Mouse (Mus musculus) ES-CJ7 (cell line): ENCODE results near the gene 9030025P20Rik.
"Not testable (repeated sequence)": the region's sequence is repeated elsewhere in the genome, so short reads cannot be mapped to it uniquely, and the experiment has no call there.

Experiments
- DNase-seq: peaks from one replicate; pipeline ENCODE4 v3.0.0; 2011; ENCODE audit warnings: low read depth, low spot score

9030025P20Rik gene

GRCm38 (mm10) chr17:14990116-14990702 is 11.9 kb downstream of the 9030025P20Rik start:
- DNase-seq, result not testable (repeated sequence)

- not testable (repeated sequence) for DNase-seq
Observed at GRCm38 (mm10) chr17:14992522-14993138, 14.4 kb downstream of the 9030025P20Rik start.

GRCm38 (mm10) chr17:14993139-14993832 is 15.0 kb downstream of the 9030025P20Rik start:
- DNase-seq, result not testable (repeated sequence)

DNA sequence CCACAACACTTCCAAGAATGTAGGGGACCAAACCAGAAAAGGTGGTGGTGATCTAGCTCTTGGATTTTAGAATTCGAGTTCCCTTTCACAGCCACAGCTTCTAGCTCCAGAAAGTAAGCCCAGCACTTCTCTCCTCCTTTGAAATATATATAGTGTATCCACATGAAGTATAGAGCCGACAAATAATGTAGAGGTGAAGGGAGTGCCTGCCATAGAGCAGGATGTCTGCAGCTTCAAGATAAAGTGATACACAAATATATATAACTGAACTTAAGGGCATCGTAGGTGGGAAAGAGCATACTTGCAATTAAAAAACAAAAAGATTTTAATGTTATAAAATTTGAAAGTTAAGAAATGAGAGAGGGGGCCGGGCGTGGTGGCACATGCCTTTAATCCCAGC is 15.9 kb downstream of the 9030025P20Rik start:
- not testable (repeated sequence) for DNase-seq

DNA sequence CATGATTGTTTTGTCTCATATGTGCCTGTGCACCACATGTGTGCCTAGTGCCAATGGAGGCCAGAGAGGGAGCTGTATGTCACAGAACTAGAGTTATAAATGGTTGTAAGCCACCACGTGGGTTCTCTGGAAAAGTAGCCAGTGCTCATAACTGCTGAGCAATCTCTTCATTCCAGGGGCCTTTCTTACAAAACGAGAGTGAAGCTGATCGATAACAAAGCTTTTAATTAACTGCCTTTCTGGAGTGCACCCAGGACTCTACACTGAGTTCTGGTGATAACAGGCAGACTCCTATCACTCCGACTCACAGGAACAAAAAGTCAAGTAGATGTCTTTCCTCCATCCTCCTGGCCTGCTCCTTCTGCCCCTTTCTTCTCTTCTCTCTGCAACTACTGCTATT is 21.8 kb downstream of the 9030025P20Rik start:
- not testable (repeated sequence) for DNase-seq

- DNase-seq, result not testable (repeated sequence)
Observed at GRCm38 (mm10) chr17:15009088-15009487, 30.8 kb downstream of the 9030025P20Rik start.

DNA sequence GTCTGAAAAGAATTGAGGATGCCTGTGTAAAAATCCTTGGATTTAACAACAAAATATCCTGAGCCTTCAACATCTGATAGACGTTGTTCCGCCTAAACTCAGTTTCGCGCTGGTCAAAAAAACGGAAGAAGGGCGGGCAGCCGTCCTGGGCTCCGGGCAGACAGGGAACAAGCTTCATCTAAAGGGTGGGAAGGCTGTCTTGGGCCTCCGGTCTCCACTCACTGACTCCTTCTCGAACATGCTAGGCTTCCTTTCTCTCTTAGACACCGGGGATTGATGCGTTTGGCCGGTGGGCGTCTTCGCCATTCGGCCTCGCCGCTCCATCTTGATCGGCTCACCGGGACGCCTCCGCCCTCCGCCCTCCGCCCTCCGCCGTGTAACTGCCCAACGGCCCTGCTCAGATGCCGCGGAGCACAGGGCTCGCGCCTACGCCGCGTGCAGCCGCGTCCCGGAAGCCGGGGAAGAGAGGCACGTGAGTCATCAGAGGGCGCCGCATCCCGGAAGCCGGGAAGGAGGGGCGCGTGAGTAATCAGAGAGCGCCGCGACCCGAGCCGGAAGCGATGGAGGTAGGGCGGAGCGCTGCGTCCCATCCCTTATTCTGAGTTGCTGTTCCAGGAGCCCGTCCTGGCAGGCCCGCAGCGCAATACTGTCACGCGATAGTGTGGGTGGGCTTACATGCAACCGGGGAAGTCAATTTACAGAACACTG is 31.6 kb downstream of the 9030025P20Rik start, which contains the start of gene Gm3435:
Gene Gm3435 (plus strand): TSS at position 471 of the 708 bp plus-strand sequence.
- DNase-seq, result not testable (repeated sequence)

- not testable (repeated sequence) for DNase-seq
Observed at GRCm38 (mm10) chr17:15021503-15022220, 43.4 kb downstream of the 9030025P20Rik start.

DNA sequence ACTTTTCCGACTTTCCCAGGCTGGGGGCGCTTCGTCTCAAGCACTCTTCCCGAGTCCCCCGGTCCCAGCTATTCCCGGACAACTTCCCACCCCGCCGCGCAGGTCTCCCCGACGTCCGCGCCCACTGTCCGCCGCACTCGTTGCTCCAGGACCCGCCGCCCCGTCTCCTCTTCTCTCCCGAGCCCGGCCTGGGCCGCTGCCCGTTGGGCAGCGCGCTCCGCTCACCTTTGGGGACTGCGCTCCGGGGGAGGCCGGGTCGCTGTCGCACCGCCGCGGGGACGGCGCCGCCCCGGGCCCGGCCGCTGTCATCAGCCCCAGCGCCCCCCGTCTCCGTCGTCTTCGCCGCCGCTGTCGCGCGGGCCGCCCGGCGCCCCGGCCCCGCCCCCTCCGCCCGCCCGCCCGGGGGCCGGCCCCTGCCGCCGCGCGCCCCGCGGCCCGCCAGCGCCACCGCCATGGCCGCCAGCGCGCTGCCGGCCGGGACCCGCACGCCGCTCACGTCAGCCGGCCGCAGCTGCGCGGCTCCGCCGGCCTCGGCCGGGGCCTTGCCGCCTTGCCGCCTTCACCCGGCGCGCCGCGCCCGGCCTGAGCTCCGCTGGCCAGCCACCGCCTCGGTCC is 45.7 kb downstream of the 9030025P20Rik start:
- not testable (repeated sequence) for DNase-seq

- DNase-seq, result not testable (repeated sequence)
Observed at GRCm38 (mm10) chr17:15024502-15025193, 46.4 kb downstream of the 9030025P20Rik start.

DNA sequence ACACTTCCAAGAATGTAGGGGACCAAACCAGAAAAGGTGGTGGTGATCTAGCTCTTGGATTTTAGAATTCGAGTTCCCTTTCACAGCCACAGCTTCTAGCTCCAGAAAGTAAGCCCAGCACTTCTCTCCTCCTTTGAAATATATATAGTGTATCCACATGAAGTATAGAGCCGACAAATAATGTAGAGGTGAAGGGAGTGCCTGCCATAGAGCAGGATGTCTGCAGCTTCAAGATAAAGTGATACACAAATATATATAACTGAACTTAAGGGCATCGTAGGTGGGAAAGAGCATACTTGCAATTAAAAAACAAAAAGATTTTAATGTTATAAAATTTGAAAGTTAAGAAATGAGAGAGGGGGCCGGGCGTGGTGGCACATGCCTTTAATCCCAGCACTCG is 47.2 kb downstream of the 9030025P20Rik start:
- DNase-seq, result not testable (repeated sequence)

DNA sequence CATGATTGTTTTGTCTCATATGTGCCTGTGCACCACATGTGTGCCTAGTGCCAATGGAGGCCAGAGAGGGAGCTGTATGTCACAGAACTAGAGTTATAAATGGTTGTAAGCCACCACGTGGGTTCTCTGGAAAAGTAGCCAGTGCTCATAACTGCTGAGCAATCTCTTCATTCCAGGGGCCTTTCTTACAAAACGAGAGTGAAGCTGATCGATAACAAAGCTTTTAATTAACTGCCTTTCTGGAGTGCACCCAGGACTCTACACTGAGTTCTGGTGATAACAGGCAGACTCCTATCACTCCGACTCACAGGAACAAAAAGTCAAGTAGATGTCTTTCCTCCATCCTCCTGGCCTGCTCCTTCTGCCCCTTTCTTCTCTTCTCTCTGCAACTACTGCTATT is 53.1 kb downstream of the 9030025P20Rik start:
- not testable (repeated sequence) for DNase-seq

- not testable (repeated sequence) for DNase-seq
Observed at GRCm38 (mm10) chr17:15040455-15040854, 62.2 kb downstream of the 9030025P20Rik start.
